ENCODE assay signal across 20 mouse cellular contexts in the genomic region with DNA sequence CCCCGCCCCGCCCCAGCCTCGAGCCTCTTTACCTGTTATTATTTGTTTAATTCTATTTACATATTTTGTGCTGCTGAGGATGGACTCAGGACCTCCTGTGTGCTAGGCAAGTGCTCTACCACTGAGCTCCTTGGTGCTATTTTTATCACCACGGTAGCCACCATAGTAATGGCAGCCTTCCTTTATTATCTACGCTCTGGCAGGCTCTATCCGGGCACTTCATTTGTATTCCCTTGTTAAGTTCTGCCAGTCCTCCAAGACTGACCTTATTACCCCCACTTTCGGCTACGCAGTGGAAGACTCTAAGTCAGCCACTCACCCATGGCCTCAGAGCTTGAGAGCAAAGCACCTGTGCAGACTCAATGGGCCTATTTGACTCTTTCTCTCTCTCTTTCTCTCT. TPM values are rescaled to one million over a fixed set of nuclear protein-coding genes. Genes with fewer than 3 reads are reported as not detected.
"Had no signal": no experiment of that assay in that cellular context is flagged by ENCODE, and none has a peak within 500 bp of the region (broad histone marks: within the 10 kb centered on the region; RNA-seq: fewer than 3 reads in every experiment).

No protein-coding gene starts in this region.

- ATAC-seq: midbrain, embryonic 13.5 days had no signal

- H3K27ac ChIP-seq: kidney, postnatal 0 days; layer of hippocampus, adult 2 months; limb, embryonic 13.5 days; liver, embryonic 14.5 days; midbrain, embryonic 13.5 days; neural tube, embryonic 15.5 days; stomach, postnatal 0 days had no signal

- H3K36me3 ChIP-seq: limb, embryonic 13.5 days; midbrain, embryonic 13.5 days; neural tube, embryonic 15.5 days had no signal

- H3K9ac ChIP-seq: limb, embryonic 13.5 days; liver, embryonic 14.5 days; midbrain, embryonic 13.5 days; neural tube, embryonic 15.5 days had no signal

- H3K9me3 ChIP-seq: limb, embryonic 13.5 days; midbrain, embryonic 13.5 days; neural tube, embryonic 15.5 days had no signal

- H3K4me2 ChIP-seq: limb, embryonic 13.5 days; midbrain, embryonic 13.5 days; neural tube, embryonic 15.5 days had no signal

- DNase-seq: kidney, postnatal 4 days; lung, adult 18-20 months; thymus, adult 18-20 months; thymus, postnatal 14 days had no signal

- H3K4me3 ChIP-seq: layer of hippocampus, adult 2 months; limb, embryonic 13.5 days; midbrain, embryonic 13.5 days; myocyte; neural tube, embryonic 15.5 days had no signal

RNA-seq across cellular contexts. Expression of gene Kcnk3, which starts 3.8 kb away (rescaled TPM):
- total RNA-seq: megakaryocyte-erythroid progenitor cell, adult 5-6 weeks had no signal

RNA-seq across cellular contexts. Expression of gene Cib4, which starts 46.1 kb away (rescaled TPM):
- total RNA-seq: layer of hippocampus, adult 2 months; layer of hippocampus, postnatal 10 days; left cerebral cortex, adult 18-20 months; left cerebral cortex, postnatal 10 days; left cerebral cortex, postnatal 4 days; liver, adult 2 months; megakaryocyte-erythroid progenitor cell, adult 5-6 weeks had no signal
- polyA plus RNA-seq: kidney, postnatal 0 days; liver, adult 2 months; liver, embryonic 14.5 days; lung, embryonic 16.5 days; midbrain, embryonic 13.5 days; myocyte; neural tube, embryonic 11.5 days; neural tube, embryonic 15.5 days had no signal
